Mouse (Mus musculus) kidney, embryonic 15.5 days (tissue): ENCODE data around the gene Mthfs. TPM values are rescaled to one million over a fixed set of nuclear protein-coding genes. Genes with fewer than 3 reads are reported as not detected.

Source experiments
- ATAC-seq: fragments of 200-750 bp; cut with Nextera tagmentation; replicated peaks from 2 replicates; pipeline ENCODE4 v1.8.0; 2017; ENCODE audit warnings: moderate TSS enrichment; ENCODE audit not compliant: low FRiP score
- H3K27ac ChIP-seq: fragments of 300-500 bp; sonication (generic); 2 replicates; pipeline ENCODE4 v1.5.1; 2015; ENCODE audit warnings: mild to moderate bottlenecking, inconsistent platforms
- H3K27me3 ChIP-seq: fragments of 300-500 bp; sonication (generic); 2 replicates; pipeline ENCODE4 v1.6.1; 2015; ENCODE audit warnings: inconsistent platforms
- H3K36me3 ChIP-seq: fragments of 300-500 bp; sonication (generic); 2 replicates; pipeline ENCODE4 v1.6.1; 2015; ENCODE audit warnings: inconsistent platforms
- H3K4me1 ChIP-seq: fragments of 300-500 bp; sonication (generic); 2 replicates; pipeline ENCODE4 v1.6.1; 2015; ENCODE audit warnings: inconsistent platforms
- H3K4me2 ChIP-seq: fragments of 300-500 bp; sonication (generic); 2 replicates; pipeline ENCODE4 v1.6.1; 2015; ENCODE audit warnings: moderate library complexity, mild to moderate bottlenecking, inconsistent platforms
- H3K4me3 ChIP-seq: fragments of 300-500 bp; sonication (generic); replicated peaks from 2 replicates; pipeline ENCODE4 v1.5.1; 2015; ENCODE audit warnings: mild to moderate bottlenecking, inconsistent platforms
- H3K9ac ChIP-seq: fragments of 300-500 bp; sonication (generic); 2 replicates; pipeline ENCODE4 v1.6.1; 2015; ENCODE audit warnings: mild to moderate bottlenecking, inconsistent platforms
- H3K9me3 ChIP-seq: fragments of 300-500 bp; sonication (generic); replicated peaks from 2 replicates; pipeline ENCODE4 v1.6.1; 2016; ENCODE audit warnings: inconsistent platforms
- WGBS: fragments of 180-500 bp; shearing (Covaris S2); methylation state at CpG from one replicate; pipeline ENCODE4 v1.1.7; 2015; ENCODE audit warnings: mixed read lengths; 5-methylcytosine and 5-hydroxymethylcytosine counted together
- polyA plus RNA-seq: library from polyadenylated mRNA; unstranded; fragments of >200 nt; fragmentation: Nextera tagmentation; extraction: Ambion mirVana; gene quantifications from 2 replicates; pipeline ENCODE4 v1.2.1, GENCODE M21; 2015

Mthfs gene
- polyA plus RNA-seq, 1 experiment from 2014 or later = 30.3 TPM

DNA sequence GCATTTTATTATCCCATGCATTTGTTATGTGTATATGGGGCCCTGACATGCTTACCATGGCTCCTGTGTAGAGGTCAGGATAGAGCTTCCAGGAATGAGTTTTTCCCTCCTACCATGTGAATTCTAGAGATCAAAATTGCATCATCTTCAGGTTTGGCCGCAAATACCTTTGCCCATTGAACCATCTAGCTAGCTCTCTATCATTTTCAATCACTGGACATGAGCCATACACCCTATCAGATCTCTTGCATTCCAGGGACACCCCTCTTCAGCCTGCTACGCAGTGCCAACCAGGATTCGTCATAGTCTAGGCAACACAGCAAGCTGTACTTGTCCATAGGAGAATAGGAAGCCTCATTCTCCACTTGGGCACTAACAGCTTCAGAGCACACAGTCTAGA, 53.5 kb downstream of the Mthfs start:
- H3K4me2 ChIP-seq = no peak overlapping the region
- WGBS = 85% methylated on average over 3 of the region's 3 CpGs
- no peaks in the 10 kb centered on the region for H3K9me3 ChIP-seq
- no peak overlapping the region for H3K4me3 ChIP-seq
- H3K27ac ChIP-seq = no peak overlapping the region
- H3K36me3 ChIP-seq = no peaks in the 10 kb centered on the region
- H3K4me1 ChIP-seq = no peaks in the 10 kb centered on the region
- H3K9ac ChIP-seq = no peak overlapping the region
- no peak for ATAC-seq
- no peaks in the 10 kb centered on the region for H3K27me3 ChIP-seq

DNA sequence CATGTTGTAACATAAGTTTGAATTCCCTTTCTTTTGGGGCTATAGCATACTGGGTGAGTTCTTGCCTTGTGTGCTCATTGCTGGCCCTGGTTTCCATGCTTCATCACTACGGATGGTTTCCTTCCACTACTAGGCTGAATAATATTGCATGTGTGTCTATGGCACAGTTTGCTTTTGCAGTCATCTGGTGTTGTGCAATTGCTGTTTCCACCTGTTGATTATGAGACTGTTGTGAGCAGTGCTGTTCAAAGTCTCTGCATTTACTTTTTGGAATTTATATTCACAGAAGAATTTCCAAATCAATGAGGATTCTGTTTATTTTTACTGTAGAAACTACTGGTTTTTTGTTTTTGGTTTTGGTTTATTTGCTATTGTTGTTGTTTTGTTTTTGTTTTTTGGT, 54.1 kb downstream of the Mthfs start:
- Histone ChIP-seq H3K36me3 (no peaks in the 10 kb centered on the region), H3K4me3 (no peak overlapping the region), H3K4me1 (no peaks in the 10 kb centered on the region), H3K9ac (no peak overlapping the region), H3K27ac (no peak overlapping the region), H3K4me2 (no peak overlapping the region), H3K27me3 (no peaks in the 10 kb centered on the region), H3K9me3 (0 out of 2 replicates have a peak, but pooled peaks cover 2% of the 10 kb centered on the region)
- no peak for ATAC-seq
- 92% methylated on average over 1 of the region's 1 CpGs for WGBS

DNA sequence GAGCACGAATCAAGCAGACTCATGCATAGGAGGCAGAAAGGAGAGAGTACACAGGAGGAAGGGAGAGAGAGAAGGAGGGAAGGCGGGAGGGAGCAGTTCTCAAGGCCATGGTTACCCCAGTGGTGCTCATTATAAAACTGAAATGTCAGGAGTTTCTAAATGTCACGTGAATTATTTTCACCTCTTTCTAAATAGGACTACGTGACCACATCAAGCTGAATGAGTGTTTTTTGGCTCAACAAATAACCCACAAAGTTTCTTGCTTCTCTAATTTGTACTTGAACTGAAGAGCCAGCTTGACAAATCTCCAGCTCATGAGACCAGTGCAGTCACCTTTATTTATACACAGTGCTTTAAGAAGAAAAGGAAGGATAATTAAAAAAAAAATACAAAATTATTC, 56.6 kb downstream of the Mthfs start:
- H3K36me3 ChIP-seq = no peaks in the 10 kb centered on the region
- H3K4me2 ChIP-seq = no peak overlapping the region
- no peak for ATAC-seq
- H3K27me3 ChIP-seq = no peaks in the 10 kb centered on the region
- no peak overlapping the region for H3K9ac ChIP-seq
- H3K4me3 ChIP-seq = no peak overlapping the region
- H3K4me1 ChIP-seq = no peaks in the 10 kb centered on the region
- H3K27ac ChIP-seq = no peak overlapping the region
- 0 out of 2 replicates have a peak, but pooled peaks cover 5% of the 10 kb centered on the region for H3K9me3 ChIP-seq
- WGBS = 72% methylated on average over 4 of the region's 4 CpGs

DNA sequence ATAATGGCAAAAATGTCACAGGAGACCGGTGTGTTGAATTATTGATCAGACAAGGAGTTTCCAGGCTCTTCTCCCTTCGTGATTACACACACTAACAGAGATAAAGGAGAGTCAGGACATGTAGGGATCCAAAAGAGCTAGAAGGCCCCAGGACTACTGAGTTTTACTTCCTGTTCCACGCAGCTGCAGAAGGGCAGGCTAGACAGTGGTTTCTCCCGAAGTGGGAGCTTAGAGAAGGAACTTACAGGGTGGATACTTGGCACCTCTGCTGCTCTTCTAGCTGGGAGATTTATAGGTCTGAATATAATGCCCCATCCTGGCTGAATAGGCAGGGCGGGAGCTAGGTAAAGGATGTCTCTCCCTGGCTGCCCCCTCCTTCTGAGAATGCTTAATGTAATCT, 57.1 kb downstream of the Mthfs start:
- H3K4me1 ChIP-seq = no peaks in the 10 kb centered on the region
- ATAC-seq = no peak
- H3K9me3 ChIP-seq = 0 out of 2 replicates have a peak, but pooled peaks cover 5% of the 10 kb centered on the region
- H3K27me3 ChIP-seq = no peaks in the 10 kb centered on the region
- no peak overlapping the region for H3K9ac ChIP-seq
- no peak overlapping the region for H3K4me2 ChIP-seq
- no peaks in the 10 kb centered on the region for H3K36me3 ChIP-seq
- no peak overlapping the region for H3K27ac ChIP-seq
- no peak overlapping the region for H3K4me3 ChIP-seq
- WGBS = 53% methylated on average over 5 of the region's 5 CpGs

DNA sequence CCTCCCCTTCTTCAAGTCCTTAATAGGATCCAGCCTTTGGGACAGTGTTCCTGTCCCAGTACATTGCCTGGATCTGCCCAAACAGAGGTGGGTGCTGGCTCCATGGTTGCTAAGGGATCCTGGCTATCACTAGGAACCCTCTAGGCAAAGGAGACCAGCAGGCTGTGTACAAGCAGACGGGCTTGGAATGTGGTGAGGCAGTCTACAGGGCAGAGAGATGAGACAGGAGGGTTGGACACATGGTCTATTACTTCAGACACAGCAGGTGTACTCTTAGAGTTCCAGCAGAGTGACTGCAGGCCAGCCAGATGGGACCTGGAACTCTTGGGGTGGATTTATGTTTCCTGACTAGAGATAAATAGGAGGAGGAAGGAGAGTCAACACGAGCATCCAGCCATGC, 59.9 kb downstream of the Mthfs start:
- no peak overlapping the region for H3K4me2 ChIP-seq
- H3K4me3 ChIP-seq = no peak overlapping the region
- WGBS = 44% methylated on average over 2 of the region's 2 CpGs
- H3K36me3 ChIP-seq = no peaks in the 10 kb centered on the region
- no peaks in the 10 kb centered on the region for H3K27me3 ChIP-seq
- H3K9ac ChIP-seq = no peak overlapping the region
- 0 out of 2 replicates have a peak, but pooled peaks cover 5% of the 10 kb centered on the region for H3K9me3 ChIP-seq
- ATAC-seq = no peak
- no peak overlapping the region for H3K27ac ChIP-seq
- no peaks in the 10 kb centered on the region for H3K4me1 ChIP-seq

DNA sequence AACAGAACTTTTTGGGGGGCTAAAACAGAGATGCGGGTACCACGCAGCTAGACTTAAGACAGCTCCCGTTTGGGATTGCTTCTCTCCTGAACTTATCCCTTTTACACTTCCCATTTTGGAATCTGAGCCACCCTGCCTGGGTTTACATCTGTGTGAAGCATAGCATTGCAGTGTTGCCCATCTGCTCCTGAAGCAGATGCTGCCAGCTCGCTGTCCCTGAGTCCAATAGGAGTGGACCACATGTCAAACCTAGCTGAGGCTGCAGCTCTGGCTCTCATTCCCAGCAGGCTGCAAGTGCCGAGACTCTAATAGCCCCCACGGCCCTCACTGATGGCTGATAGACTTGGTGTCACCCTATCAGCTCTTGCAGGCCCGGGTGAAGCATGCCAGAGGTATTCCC, 63.3 kb downstream of the Mthfs start:
- Histone ChIP-seq H3K36me3 (no peaks in the 10 kb centered on the region), H3K27ac (no peak overlapping the region), H3K4me3 (no peak overlapping the region), H3K27me3 (no peaks in the 10 kb centered on the region), H3K9me3 (0 out of 2 replicates have a peak, but pooled peaks cover 5% of the 10 kb centered on the region), H3K9ac (no peak overlapping the region), H3K4me2 (no peak overlapping the region), H3K4me1 (no peaks in the 10 kb centered on the region)
- ATAC-seq = no peak
- 72% methylated on average over 7 of the region's 7 CpGs for WGBS

DNA sequence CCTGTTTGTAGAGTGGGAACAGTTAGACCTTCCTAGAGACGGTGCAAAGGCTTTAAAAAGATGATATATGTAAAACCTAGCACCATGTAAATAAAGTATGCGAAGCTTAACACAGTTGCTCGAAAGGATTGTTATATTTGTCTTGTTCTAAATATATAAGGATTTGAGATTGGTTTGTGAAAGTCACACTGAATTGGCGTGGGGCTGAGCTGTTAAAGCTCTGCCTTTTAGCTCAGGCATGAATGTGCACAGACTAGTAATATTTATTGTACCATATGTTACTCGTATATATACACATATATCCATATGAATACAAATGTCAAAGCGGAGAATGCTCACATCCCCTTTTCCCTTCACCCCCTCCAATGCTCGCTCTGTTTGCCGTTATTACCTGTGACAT, 67.7 kb downstream of the Mthfs start:
- no peaks in the 10 kb centered on the region for H3K36me3 ChIP-seq
- H3K27ac ChIP-seq = no peak overlapping the region
- no peak for ATAC-seq
- H3K4me2 ChIP-seq = no peak overlapping the region
- 82% methylated on average over 8 of the region's 8 CpGs for WGBS
- no peak overlapping the region for H3K9ac ChIP-seq
- H3K4me3 ChIP-seq = no peak overlapping the region
- H3K9me3 ChIP-seq = no peaks in the 10 kb centered on the region
- no peaks in the 10 kb centered on the region for H3K4me1 ChIP-seq
- H3K27me3 ChIP-seq = no peaks in the 10 kb centered on the region

DNA sequence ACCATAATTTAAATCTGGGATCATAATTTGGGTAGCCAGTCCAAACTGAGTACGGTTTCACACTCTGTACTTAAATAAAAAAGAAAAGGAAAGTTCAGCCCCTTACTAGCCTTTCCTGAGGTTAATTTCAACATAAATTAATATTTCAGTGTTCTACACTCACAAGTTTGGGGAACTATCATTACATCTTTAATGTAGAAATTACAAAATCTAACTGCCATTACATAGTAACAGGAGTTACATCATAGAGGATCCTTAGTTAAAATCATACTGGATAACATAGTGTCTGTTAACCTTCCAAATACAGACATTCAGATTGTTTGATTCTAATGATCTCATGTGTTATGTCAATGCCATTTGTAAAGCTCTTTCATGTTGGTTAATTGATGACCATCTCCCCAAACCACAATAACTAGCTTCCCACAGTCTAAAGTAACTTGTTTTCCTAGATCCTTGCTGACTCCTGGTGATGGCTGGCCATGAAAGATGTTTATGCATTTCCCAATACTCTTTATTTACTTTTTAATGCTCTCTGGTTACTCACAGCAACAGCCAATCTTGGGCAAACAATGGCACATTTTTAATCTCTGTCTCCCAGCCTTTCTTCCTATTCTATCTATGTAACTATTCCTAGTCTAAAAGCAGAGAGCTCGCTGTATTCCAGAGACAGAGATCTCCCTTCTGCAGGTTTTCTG, 72.0 kb downstream of the Mthfs start:
- no peak overlapping the region for H3K27ac ChIP-seq
- H3K9ac ChIP-seq = no peak overlapping the region
- no peaks in the 10 kb centered on the region for H3K9me3 ChIP-seq
- no peak overlapping the region for H3K4me2 ChIP-seq
- no peaks in the 10 kb centered on the region for H3K36me3 ChIP-seq
- H3K4me1 ChIP-seq = no peaks in the 10 kb centered on the region
- H3K27me3 ChIP-seq = no peaks in the 10 kb centered on the region
- ATAC-seq = no peak
- 87% methylated on average over 2 of the region's 2 CpGs for WGBS
- no peak overlapping the region for H3K4me3 ChIP-seq

DNA sequence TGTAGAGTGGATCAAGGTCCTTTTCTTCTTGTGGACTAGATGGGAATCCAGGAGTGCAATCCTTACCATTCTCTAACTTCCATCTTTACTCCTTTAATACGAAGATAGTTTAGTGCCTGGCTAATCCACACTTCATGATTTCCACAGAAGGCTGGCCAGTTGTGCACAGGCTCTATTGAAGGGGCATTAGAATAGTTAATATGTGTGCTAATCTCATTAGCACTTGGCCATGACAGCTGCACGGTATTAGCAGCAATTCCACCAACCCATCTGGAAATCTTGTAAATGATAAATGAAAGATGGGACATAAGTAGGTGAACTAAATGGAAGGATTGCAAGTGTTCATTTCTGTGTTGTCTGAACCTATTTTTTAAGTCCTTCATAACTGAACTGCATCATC, 77.6 kb downstream of the Mthfs start:
- 77% methylated on average over 2 of the region's 2 CpGs for WGBS
- Histone ChIP-seq H3K36me3 (no peaks in the 10 kb centered on the region), H3K9me3 (no peaks in the 10 kb centered on the region), H3K4me3 (no peak overlapping the region), H3K27ac (no peak overlapping the region), H3K27me3 (no peaks in the 10 kb centered on the region), H3K4me2 (no peak overlapping the region), H3K9ac (no peak overlapping the region), H3K4me1 (no peaks in the 10 kb centered on the region)
- no peak for ATAC-seq

DNA sequence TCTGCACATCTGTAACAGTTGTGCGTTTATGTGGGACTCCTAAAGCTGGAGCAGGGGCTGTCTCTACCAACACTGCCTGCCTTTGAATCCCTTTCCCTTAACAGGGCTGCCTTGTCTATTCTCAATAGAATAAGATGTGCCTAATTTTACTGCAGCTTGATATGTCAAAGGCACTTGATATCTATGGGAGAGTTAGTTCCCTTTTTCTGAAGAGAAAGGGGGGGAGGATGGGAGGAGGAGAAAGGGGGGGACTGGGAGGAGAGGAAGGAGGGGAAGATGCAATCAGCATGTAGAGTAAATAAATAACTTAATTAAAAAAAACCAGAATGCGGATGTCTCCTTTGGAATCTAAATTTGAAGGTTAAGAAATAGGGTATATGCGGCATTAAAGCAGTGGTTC, 82.9 kb downstream of the Mthfs start:
- Histone ChIP-seq H3K36me3 (no peaks in the 10 kb centered on the region), H3K27me3 (no peaks in the 10 kb centered on the region), H3K9me3 (no peaks in the 10 kb centered on the region), H3K27ac (no peak overlapping the region), H3K9ac (no peak overlapping the region), H3K4me1 (no peaks in the 10 kb centered on the region), H3K4me2 (no peak overlapping the region), H3K4me3 (no peak overlapping the region)
- ATAC-seq = no peak
- 80% methylated on average over 3 of the region's 3 CpGs for WGBS

DNA sequence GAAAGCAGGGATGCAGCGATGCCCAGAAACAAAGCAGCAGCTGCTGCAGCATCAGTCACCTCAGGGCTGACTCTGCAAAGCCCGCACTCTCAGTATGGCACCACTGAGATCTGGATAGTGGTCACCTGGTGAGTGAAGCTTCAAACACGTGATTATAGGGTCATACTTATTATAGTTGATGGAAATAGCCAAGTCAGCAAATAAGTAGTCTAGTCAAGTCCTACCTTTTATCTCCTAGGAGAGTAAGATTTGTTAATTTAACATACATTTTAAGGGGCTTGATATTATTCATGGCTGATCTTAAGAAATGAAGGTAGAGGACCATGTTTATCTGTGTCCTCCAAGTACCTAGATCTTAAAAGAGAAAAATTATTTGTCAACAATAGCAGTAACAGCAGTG, 83.6 kb downstream of the Mthfs start:
- Histone ChIP-seq H3K4me3 (no peak overlapping the region), H3K27ac (no peak overlapping the region), H3K36me3 (no peaks in the 10 kb centered on the region), H3K27me3 (no peaks in the 10 kb centered on the region), H3K4me2 (no peak overlapping the region), H3K9me3 (no peaks in the 10 kb centered on the region), H3K9ac (no peak overlapping the region), H3K4me1 (no peaks in the 10 kb centered on the region)
- WGBS = 85% methylated on average over 3 of the region's 3 CpGs
- ATAC-seq = no peak

DNA sequence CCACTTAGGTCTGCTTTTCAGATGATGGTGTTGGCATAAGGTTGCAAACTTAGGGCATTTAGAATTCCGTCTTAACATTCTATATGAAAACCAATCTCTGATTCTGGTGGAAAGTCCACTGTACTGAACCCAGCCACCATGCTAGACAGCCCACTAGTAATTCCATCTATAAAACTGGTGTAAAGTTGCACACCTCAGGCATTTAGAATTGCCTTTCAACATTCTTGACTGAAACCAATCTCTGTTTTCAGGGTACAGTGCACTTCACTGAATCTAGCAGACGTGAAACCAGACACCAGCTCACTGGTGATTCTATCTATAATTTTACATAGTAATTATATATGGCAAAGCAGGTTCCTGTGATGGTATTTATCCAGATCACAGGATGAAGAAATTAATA, 95.2 kb downstream of the Mthfs start:
- H3K36me3 ChIP-seq = no peaks in the 10 kb centered on the region
- no peak overlapping the region for H3K4me2 ChIP-seq
- H3K4me1 ChIP-seq = no peaks in the 10 kb centered on the region
- H3K9me3 ChIP-seq = no peaks in the 10 kb centered on the region
- ATAC-seq = peak; percentile 36; the same call in 1 of the 2 replicates
- H3K27me3 ChIP-seq = no peaks in the 10 kb centered on the region
- H3K4me3 ChIP-seq = no peak overlapping the region
- H3K9ac ChIP-seq = no peak overlapping the region
- no peak overlapping the region for H3K27ac ChIP-seq
- WGBS = 61% methylated on average over 2 of the region's 2 CpGs
